Mouse (Mus musculus): ENCODE measurements at regions not wholly inside any gene's neighbourhood (a gene's known extent, or its start where the extent isn't known, plus 50 kb on each side); places are given as distances from the start of the nearest gene placed in this dataset.
A peak's percentile ranks its signal among the peaks of the same experiment; 100 is the strongest.

- DNase-seq (ENCODE audit: low spot score), result no peak
Observed at GRCm38 (mm10) chr14:89242159-89242558, 771.0 kb upstream of the Pcdh20 start.

DNA sequence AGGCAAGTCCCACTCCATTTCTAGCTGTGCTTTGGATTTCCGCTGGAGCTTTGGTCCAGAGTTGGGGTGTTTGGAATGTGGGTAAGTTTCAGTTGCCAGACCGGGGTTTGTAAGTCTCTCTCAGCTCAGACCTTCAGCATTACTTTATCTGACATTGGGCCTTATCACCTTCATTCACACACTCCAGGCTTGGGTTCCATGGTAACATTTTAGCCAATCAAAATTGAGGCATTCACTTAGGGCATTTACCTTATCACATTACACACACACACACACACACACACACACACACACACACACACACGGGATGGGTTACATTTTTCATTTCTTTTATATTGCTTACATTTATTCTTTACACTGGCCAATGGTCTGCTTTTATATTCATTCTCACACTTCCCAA lies 765.3 kb upstream of the Pcdh20 start:
- no peak for DNase-seq (ENCODE audit: low spot score)

DNA sequence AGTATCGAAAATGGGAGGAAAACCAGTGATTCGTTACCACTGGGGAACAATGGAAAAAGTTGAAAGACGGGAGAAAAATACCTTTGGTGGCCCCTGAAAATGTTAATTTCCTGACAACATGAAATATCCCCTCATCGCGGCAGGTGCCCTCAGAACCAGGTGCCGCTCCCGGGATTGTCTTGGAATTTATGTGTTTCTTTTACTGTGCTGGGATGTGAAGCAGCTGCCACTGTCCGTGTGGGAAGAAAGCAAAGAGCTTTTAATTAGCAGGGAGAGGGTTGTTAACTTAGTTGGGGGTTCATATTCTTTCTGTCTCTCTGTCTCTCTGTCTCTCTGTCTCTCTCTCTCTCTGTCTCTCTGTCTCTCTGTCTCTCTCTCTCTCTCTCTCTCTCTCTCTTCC lies 759.3 kb upstream of the Pcdh20 start:
- DNase-seq (ENCODE audit: low spot score), result no peak

DNA sequence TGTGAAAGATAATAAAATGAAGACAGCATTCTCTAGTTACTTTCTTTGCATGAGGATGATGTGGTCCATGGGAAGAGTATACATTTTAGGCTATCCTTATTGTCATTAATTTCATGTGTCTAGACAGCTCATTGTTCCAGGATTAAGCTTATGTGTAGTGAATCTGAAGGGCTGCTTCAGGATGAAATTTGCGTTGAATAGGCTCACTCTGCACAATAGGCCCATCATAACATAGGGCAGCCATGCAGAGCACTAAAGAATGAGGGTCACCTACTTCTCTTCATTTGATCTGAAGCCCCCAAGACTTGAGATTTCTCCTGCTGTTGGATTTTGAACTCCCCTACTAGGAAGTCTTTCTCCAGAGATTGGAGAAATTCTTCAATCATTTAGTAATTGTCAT lies 746.2 kb upstream of the Pcdh20 start:
- no peak for DNase-seq (ENCODE audit: low spot score)

DNA sequence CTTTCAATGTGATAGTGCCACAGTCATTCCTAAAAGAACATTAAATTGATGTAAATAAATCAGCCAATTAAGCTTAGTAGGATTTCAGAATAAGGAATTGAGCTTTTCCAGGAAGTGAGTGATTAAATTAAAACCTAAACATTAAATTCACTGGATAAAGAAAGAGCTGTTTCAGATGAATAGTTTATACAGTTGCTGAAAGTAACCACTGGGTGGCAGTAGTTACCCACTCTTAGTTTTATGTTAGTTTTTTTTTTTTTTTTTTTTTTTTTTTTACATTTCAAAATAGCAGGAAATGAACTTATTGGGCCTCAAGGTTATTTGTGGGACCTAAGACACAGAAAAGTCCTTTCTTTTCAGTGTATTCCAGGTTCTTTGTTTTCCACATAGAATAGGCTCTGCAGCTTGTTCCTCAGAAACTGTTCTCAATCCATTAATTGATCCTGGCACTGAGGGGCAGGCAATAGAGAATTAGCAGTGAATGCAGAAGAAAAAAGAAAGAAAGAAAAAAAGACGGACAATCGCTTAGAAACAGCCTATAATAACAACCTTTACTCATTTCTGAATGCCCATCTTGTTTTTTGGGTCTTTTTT lies 710.3 kb upstream of the Pcdh20 start:
- peak; percentile 68 for DNase-seq (ENCODE audit: low spot score)

DNA sequence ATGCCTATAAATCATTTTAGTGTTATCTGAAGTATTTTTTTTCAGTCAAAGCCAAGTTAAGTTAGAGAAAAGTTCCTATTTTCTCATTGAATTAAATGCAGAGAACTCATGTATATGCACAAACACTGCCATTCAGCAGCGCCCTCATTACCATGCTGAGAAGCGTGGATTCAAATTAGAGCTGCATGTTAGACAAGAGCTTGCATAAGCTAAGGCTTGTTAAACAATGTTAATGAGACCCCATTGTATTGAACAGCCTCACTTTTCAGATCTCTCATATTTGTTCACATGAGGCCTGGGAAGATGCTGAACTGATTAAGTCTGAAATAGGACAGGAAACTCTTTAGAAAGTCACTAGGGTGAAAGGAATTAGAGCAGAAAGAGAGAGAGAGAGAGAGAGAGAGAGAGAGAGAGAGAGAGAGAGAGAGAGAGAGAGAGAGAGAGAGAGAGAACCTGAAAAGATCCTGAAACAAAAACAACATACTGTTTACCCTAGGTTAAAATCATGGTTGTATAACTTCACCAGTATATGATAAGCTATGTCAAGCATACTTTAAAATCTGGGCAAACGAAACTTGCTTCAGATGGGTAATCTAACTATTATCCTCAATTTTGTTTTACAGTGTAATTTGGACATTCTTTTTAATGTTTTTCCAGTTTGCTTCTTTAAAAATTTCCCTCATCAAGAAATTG lies 671.9 kb upstream of the Pcdh20 start:
- DNase-seq (ENCODE audit: low spot score), result peak; percentile 6

DNA sequence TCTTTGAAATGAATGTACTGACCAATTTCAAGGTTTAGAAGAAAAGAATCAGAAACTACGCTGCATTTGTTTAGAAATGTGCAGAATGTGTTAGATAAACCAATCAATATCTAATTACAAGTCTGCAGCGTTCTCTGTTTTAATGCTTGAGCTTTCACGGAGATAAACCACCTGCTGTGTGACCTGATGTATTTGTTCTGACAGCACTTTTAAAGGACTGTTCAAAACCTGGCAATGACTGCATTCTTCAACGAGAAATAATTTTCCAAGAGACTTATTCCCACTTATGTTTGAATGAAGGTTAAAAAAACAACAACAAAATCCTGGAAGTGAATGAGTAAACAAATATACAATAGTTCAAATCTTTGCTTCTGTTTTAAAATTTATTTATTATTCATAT lies 628.1 kb upstream of the Pcdh20 start:
- peak; percentile 6 for DNase-seq (ENCODE audit: low spot score)

DNA sequence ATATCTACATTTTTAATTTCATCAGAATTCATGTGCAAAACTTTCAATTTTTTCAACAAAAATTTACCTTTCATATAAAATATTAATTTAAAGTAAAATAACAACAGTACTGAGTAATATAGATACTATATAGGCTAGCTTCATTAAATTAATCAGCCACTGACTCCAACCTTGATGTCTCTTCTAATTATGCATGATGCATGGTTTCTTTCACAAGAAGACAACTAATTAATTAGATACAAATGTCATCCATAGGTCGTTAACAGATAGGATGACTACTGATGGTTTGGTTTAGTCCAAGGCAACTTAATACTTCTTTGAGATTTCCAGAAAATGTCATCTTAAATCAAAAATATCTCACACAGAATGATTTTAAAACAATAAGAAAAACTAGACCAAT lies 618.5 kb upstream of the Pcdh20 start:
- no peak for DNase-seq (ENCODE audit: low spot score)

GRCm38 (mm10) chr14:89076014-89076413 lies 604.8 kb upstream of the Pcdh20 start:
- DNase-seq (ENCODE audit: low spot score), result no peak

- DNase-seq (ENCODE audit: low spot score), result no peak
Observed at GRCm38 (mm10) chr14:89063971-89064370, 592.8 kb upstream of the Pcdh20 start.

GRCm38 (mm10) chr14:89062583-89063436 lies 591.6 kb upstream of the Pcdh20 start:
- no peak for DNase-seq (ENCODE audit: low spot score)

DNA sequence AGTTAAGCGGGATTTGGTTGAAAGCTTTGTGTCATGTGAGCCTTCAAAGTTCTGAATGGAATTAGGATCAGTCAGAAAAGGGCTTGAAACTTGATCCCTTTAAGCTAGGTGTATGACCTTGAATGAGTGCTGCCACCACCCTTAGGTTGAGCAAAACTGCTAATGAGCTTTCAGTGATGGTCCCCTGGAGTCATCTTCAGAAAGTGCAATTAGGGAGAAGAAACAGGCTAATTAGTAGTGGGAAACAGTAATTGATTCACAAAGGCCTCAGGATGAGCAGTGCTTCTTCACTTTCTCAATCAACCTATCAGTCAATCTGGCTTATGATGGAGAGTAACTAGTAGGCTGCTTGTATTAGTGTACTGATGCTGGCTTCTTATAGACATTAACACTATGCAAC lies 590.1 kb upstream of the Pcdh20 start:
- peak; percentile 10 for DNase-seq (ENCODE audit: low spot score)

DNA sequence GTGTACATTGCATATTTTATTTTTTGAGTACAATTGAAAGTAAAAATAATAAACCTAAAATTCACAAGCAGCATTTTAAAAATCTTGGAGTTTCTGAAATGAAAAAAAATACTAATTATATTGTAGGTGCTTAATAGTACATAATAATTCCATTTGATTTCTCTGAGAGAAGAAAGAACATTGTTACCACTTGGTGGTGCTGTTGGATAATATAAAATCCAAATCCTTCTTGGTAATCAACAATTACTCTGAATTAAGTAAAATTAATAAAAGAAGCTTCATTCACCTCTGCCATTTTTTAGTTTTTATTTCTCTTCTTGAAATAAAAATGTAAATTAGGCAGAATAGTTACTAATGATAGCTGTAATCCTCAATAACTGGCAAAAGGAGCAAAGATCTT lies 563.2 kb upstream of the Pcdh20 start:
- DNase-seq (ENCODE audit: low spot score), result peak; percentile 41

DNA sequence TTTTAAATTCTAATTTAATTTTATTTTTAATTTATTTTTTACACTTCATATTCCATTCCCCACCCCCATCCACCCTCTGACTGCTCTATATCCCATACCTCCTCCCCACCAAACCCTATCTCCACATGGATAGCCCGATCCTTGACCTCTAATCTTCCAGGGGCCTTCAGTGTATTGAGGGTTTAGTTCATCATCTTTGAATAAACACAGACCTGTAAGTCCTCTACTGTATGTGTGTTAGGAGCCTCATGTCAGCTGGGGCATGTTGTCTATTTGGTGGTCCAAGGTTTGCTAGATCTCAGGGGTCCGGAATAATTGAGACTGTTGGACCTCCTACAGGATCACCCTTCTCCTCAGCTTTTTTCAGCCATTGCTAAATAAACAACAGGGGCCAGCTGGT lies 540.2 kb upstream of the Pcdh20 start:
- no peak for DNase-seq (ENCODE audit: low spot score)

GRCm38 (mm10) chr14:89009648-89010047 lies 538.5 kb upstream of the Pcdh20 start:
- DNase-seq (ENCODE audit: low spot score), result no peak

DNA sequence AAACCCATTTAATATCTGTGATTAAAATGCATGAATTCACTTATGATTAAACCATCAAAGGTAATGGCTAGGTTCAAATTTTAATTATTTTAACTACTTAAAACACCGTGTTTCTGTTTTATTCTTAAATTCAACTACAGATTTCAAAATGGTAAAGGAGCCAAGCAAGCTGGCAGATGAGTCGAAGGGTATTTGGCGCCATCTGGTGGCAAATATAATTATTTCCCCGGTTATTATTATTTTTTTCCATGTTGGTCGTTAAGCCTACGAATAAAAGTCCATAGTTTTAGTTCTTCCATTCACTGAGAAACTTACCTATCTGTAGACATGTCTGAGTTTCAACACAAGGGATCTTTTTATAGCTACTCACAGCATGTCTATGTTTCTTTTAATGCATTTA lies 510.7 kb upstream of the Pcdh20 start:
- peak; percentile 72 for DNase-seq (ENCODE audit: low spot score)

DNA sequence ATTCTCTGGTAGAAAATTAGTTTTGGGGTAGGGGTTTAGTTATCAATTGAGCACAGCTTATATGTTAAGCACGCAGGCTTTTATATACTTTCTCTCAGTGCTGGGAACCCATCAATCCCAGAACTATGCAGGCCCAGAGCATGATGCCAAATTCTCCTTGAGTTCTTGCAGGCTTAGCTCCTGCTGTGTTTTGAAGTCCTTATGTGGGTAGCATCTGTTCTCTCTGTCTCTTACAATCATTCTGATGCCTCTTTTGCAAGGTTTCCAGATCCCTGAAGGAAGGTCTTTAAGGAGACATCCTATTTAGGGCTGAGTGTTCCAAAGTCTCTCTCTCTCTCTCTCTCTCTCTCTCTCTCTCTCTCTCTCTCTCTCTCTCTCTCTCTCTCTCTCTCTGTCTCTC lies 504.8 kb upstream of the Pcdh20 start:
- no peak for DNase-seq (ENCODE audit: low spot score)

DNA sequence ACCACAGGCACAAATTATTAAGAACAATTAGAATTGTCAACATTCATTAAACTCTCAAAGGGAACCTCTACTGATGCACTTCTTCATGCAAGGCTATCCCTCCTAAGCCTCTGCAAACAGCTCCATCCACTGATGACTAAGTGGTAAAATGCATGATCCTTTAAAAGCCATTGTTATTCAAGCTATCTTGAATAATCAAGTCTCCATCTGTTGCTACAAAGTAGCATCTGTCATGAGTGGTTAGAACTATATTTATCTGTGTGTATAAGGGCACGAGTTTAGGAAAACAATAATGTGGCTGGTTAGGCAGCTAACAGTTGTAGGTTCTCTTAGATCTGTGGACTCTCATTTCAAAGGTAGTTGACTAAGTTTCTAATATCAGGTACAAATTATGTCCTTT lies 463.4 kb upstream of the Pcdh20 start:
- no peak for DNase-seq (ENCODE audit: low spot score)
